ENCODE assay signal across 25 mouse cellular contexts in the genomic region with DNA sequence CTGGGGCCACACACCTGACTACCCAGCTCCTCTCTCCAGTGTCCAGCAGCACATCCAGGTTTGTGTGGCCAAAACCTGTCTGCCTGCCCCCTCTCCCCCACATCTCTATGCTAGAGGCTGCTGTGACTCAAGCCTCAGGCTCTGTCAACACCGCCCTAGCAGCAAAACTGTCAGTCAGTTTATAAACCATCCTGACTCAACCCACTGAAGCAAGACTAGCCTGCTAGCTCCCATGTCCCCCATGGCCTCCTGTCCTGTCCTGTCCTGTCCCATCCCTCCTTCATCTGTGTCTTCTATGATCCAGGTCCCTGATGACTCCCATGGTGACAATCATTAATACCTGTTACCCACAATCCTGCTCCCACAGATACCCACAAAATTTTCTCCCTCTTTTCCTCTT.
"Had no signal": no experiment of that assay in that cellular context is flagged by ENCODE, and none has a peak within 500 bp of the region (broad histone marks: within the 10 kb centered on the region; RNA-seq: fewer than 3 reads in every experiment).

No protein-coding gene starts in this region.

- H3K9ac ChIP-seq: heart, embryonic 12.5 days; hindbrain, embryonic 12.5 days; hindbrain, embryonic 14.5 days; intestine, embryonic 15.5 days; limb, embryonic 12.5 days; liver, embryonic 13.5 days had no signal

- H3K27me3 ChIP-seq: heart, embryonic 12.5 days; hindbrain, embryonic 12.5 days; intestine, embryonic 15.5 days; limb, embryonic 12.5 days had no signal

- ATAC-seq: hindbrain, embryonic 16.5 days; inflammation-experienced regulatory T-cells, adult 6 months had no signal

- H3K4me2 ChIP-seq: heart, embryonic 12.5 days; hindbrain, embryonic 12.5 days; hindbrain, embryonic 14.5 days; intestine, embryonic 15.5 days; limb, embryonic 12.5 days; liver, embryonic 11.5 days; liver, embryonic 13.5 days had no signal

- H3K27ac ChIP-seq: gastrocnemius, adult 2 months; heart, embryonic 10.5 days; hindbrain, embryonic 10.5 days; hindbrain, embryonic 12.5 days; hindbrain, embryonic 14.5 days; intestine, embryonic 15.5 days; layer of hippocampus, adult 2 months; left cerebral cortex, adult 2 months; limb, embryonic 10.5 days; limb, embryonic 12.5 days; liver, embryonic 13.5 days had no signal

- H3K36me3 ChIP-seq: heart, embryonic 10.5 days; heart, embryonic 12.5 days; hindbrain, embryonic 10.5 days; hindbrain, embryonic 12.5 days; intestine, embryonic 15.5 days; limb, embryonic 10.5 days; limb, embryonic 12.5 days; liver, embryonic 13.5 days had no signal

- H3K4me3 ChIP-seq: gastrocnemius, adult 2 months; heart, embryonic 10.5 days; heart, embryonic 12.5 days; hindbrain, embryonic 10.5 days; hindbrain, embryonic 12.5 days; intestine, embryonic 15.5 days; layer of hippocampus, adult 2 months; left cerebral cortex, adult 2 months; limb, embryonic 10.5 days; limb, embryonic 12.5 days; liver, embryonic 13.5 days had no signal

- H3K4me1 ChIP-seq: liver, embryonic 13.5 days had no signal

- H3K9me3 ChIP-seq: heart, embryonic 10.5 days; heart, embryonic 12.5 days; intestine, embryonic 15.5 days; limb, embryonic 10.5 days; limb, embryonic 12.5 days; liver, embryonic 13.5 days had no signal

- DNase-seq: gastrocnemius, adult 2 months; gastrocnemius, postnatal 10 days; gastrocnemius, postnatal 25 days; heart, adult 18-20 months; heart, postnatal 10 days; heart, postnatal 4 days; kidney, adult 2 months; kidney, adult 9 months; kidney, postnatal 14 days; kidney, postnatal 4 days; liver; liver, embryonic 13.5 days had no signal
